Mouse (Mus musculus) midbrain, embryonic 14.5 days (tissue): ENCODE results near the gene Slc12a4. TPM values are rescaled to one million over a fixed set of nuclear protein-coding genes. Genes with fewer than 3 reads are reported as not detected.
"Not testable (repeated sequence)": the region's sequence is repeated elsewhere in the genome, so short reads cannot be mapped to it uniquely, and the experiment has no call there.

Experiments used
- ATAC-seq: fragments of 200-750 bp; cut with Nextera tagmentation; 2 replicates; pipeline ENCODE4 v1.8.0; 2017; ENCODE audit warnings: moderate number of reproducible peaks, moderate library complexity; ENCODE audit not compliant: low FRiP score, low TSS enrichment
- DNase-seq: peaks from one replicate; pipeline ENCODE4 v3.0.0-alpha.2; 2015
- H3K27ac ChIP-seq: fragments of 300-500 bp; sonication (generic); replicated peaks from 2 replicates; pipeline ENCODE4 v1.5.1; 2014; ENCODE audit warnings: mild to moderate bottlenecking, low read depth, low read length, moderate library complexity
- H3K27me3 ChIP-seq: fragments of 300-500 bp; sonication (generic); 2 replicates; pipeline ENCODE4 v1.6.1; 2014; ENCODE audit warnings: low read length, control low read depth, mixed read lengths; ENCODE audit not compliant: control insufficient read depth, insufficient read depth
- H3K36me3 ChIP-seq: fragments of 300-500 bp; sonication (generic); 2 replicates; pipeline ENCODE4 v1.6.1; 2014; ENCODE audit warnings: low read length, control low read depth; ENCODE audit not compliant: control insufficient read depth, insufficient read depth
- H3K4me1 ChIP-seq: fragments of 300-500 bp; sonication (generic); 2 replicates; pipeline ENCODE4 v1.6.1; 2014; ENCODE audit warnings: mild to moderate bottlenecking, antibody characterized with exemption, low read length, control low read depth; ENCODE audit not compliant: control insufficient read depth, insufficient read depth
- H3K4me2 ChIP-seq: fragments of 300-500 bp; sonication (generic); 2 replicates; pipeline ENCODE4 v1.6.1; 2014; ENCODE audit warnings: mild to moderate bottlenecking, low read length, moderate library complexity
- H3K4me3 ChIP-seq: fragments of 300-500 bp; sonication (generic); replicated peaks from 2 replicates; pipeline ENCODE4 v1.5.1; 2014; ENCODE audit warnings: low read depth, low read length
- H3K9ac ChIP-seq: fragments of 300-500 bp; sonication (generic); replicated peaks from 2 replicates; pipeline ENCODE4 v1.6.1; 2014; ENCODE audit warnings: mild to moderate bottlenecking, low read length, moderate library complexity
- H3K9me3 ChIP-seq: fragments of 300-500 bp; sonication (generic); 2 replicates; pipeline ENCODE4 v1.6.1; 2016; ENCODE audit warnings: low read length, control low read depth, mixed read lengths; ENCODE audit not compliant: control insufficient read depth
- WGBS: fragments of 180-500 bp; shearing (Covaris S2); extraction: QIAGEN DNeasy Blood & Tissue Kit; methylation state at CpG from one replicate; pipeline ENCODE4 v1.1.7; 2014; 5-methylcytosine and 5-hydroxymethylcytosine counted together
- polyA plus RNA-seq: library from polyadenylated mRNA; unstranded; fragments of >200 nt; fragmentation: Nextera tagmentation; extraction: Ambion mirVana; gene quantifications from 2 replicates; pipeline ENCODE4 v1.2.1, GENCODE M21; 2014

The Slc12a4 gene
- 3.7 and 5.2 TPM in 2 replicates for polyA plus RNA-seq

- DNase-seq = peak; percentile 69
- H3K27me3 ChIP-seq = peaks cover 27% of the 10 kb centered on the region
- H3K36me3 ChIP-seq = no peaks in the 10 kb centered on the region
- WGBS = 1% methylated on average over 47 of the region's 47 CpGs
- H3K4me1 ChIP-seq = 0 out of 2 replicates have a peak, but pooled peaks cover 5% of the 10 kb centered on the region
- peak within 1 kb of the TSS; percentile 54 for H3K4me2 ChIP-seq
- peak within 1 kb of the TSS; percentile 26 for H3K9ac ChIP-seq
- no peaks in the 10 kb centered on the region for H3K9me3 ChIP-seq
- no peak within 1 kb of the TSS for H3K27ac ChIP-seq
- peak; percentile 55 for ATAC-seq
- H3K4me3 ChIP-seq = peak within 1 kb of the TSS; percentile 37
Observed at GRCm38 (mm10) chr8:105965905-105966341, at the start of gene Slc12a4. Gene Slc12a4 (minus strand): TSS chr8:105966097.

GRCm38 (mm10) chr8:106012203-106012602 is 46.3 kb upstream of the Slc12a4 start:
- H3K27ac ChIP-seq, ATAC-seq, H3K9me3 ChIP-seq, H3K9ac ChIP-seq, DNase-seq, H3K27me3 ChIP-seq: not testable (repeated sequence)
- Histone ChIP-seq H3K4me1 (peaks cover 12% of the 10 kb centered on the region), H3K4me2 (peak overlapping the region; percentile 99), H3K4me3 (peak overlapping the region; percentile 96), H3K36me3 (peaks cover 16% of the 10 kb centered on the region)
- WGBS = 86% methylated on average over 8 of the region's 8 CpGs

- peak within 1 kb of the TSS; percentile 85 for H3K9ac ChIP-seq
- no peaks in the 10 kb centered on the region for H3K9me3 ChIP-seq
- ATAC-seq = peak; percentile 48; the same call in 1 of the 2 replicates
- 2% methylated on average over 6 of the region's 6 CpGs for WGBS
- peaks cover 10% of the 10 kb centered on the region for H3K36me3 ChIP-seq
- peak within 1 kb of the TSS; percentile 99 for H3K4me2 ChIP-seq
- H3K27me3 ChIP-seq = no peaks in the 10 kb centered on the region
- H3K27ac ChIP-seq = peak within 1 kb of the TSS; percentile 79
- H3K4me1 ChIP-seq = peaks cover 12% of the 10 kb centered on the region
- H3K4me3 ChIP-seq = peak within 1 kb of the TSS; percentile 96
- DNase-seq = no peak
Observed at GRCm38 (mm10) chr8:106011643-106011986, 45.7 kb upstream of the Slc12a4 start, which contains the start of gene Ddx28. Gene Ddx28 (minus strand): TSS chr8:106011882.

GRCm38 (mm10) chr8:106010748-106011642 is 45.1 kb upstream of the Slc12a4 start:
- H3K4me3 ChIP-seq = peak overlapping the region; percentile 96
- H3K36me3 ChIP-seq = peaks cover 6% of the 10 kb centered on the region
- DNase-seq (peak; percentile 98), ATAC-seq (peak; percentile 91)
- WGBS = 2% methylated on average over 74 of the region's 74 CpGs
- no peaks in the 10 kb centered on the region for H3K9me3 ChIP-seq
- no peaks in the 10 kb centered on the region for H3K27me3 ChIP-seq
- H3K27ac ChIP-seq = peak overlapping the region; percentile 79
- H3K4me2 ChIP-seq = peak overlapping the region; percentile 99
- peaks cover 12% of the 10 kb centered on the region for H3K4me1 ChIP-seq
- H3K9ac ChIP-seq = peak overlapping the region; percentile 85

GRCm38 (mm10) chr8:106007891-106008290 is 42.0 kb upstream of the Slc12a4 start:
- H3K4me3 ChIP-seq, H3K36me3 ChIP-seq, H3K27me3 ChIP-seq, H3K4me2 ChIP-seq, H3K9ac ChIP-seq, H3K27ac ChIP-seq, ATAC-seq, H3K9me3 ChIP-seq, DNase-seq: not testable (repeated sequence)
- 64% methylated on average over 3 of the region's 3 CpGs for WGBS
- H3K4me1 ChIP-seq = peaks cover 12% of the 10 kb centered on the region

- H3K4me2 ChIP-seq = no peak overlapping the region
- no peak overlapping the region for H3K27ac ChIP-seq
- DNase-seq = no peak
- 81% methylated on average over 3 of the region's 3 CpGs for WGBS
- no peaks in the 10 kb centered on the region for H3K9me3 ChIP-seq
- peaks cover 12% of the 10 kb centered on the region for H3K4me1 ChIP-seq
- H3K36me3 ChIP-seq = 0 out of 2 replicates have a peak, but pooled peaks cover 2% of the 10 kb centered on the region
- H3K9ac ChIP-seq = no peak overlapping the region
- ATAC-seq = no peak
- no peak overlapping the region for H3K4me3 ChIP-seq
- H3K27me3 ChIP-seq = no peaks in the 10 kb centered on the region
Observed at GRCm38 (mm10) chr8:106007135-106007534, 41.2 kb upstream of the Slc12a4 start.

GRCm38 (mm10) chr8:106006413-106006812 is 40.5 kb upstream of the Slc12a4 start:
- H3K27ac ChIP-seq = no peak overlapping the region
- DNase-seq = no peak
- H3K4me3 ChIP-seq = no peak overlapping the region
- no peaks in the 10 kb centered on the region for H3K9me3 ChIP-seq
- no peak overlapping the region for H3K4me2 ChIP-seq
- no peak for ATAC-seq
- WGBS = 86% methylated on average over 4 of the region's 4 CpGs
- H3K9ac ChIP-seq = no peak overlapping the region
- 0 out of 2 replicates have a peak, but pooled peaks cover 2% of the 10 kb centered on the region for H3K36me3 ChIP-seq
- H3K27me3 ChIP-seq = no peaks in the 10 kb centered on the region
- peaks cover 8% of the 10 kb centered on the region for H3K4me1 ChIP-seq

- 86% methylated on average over 4 of the region's 4 CpGs for WGBS
- H3K4me1 ChIP-seq = peaks cover 8% of the 10 kb centered on the region
- DNase-seq (no peak), ATAC-seq (no peak)
- H3K9me3 ChIP-seq = no peaks in the 10 kb centered on the region
- no peak within 1 kb of the TSS for H3K4me3 ChIP-seq
- H3K27ac ChIP-seq = no peak within 1 kb of the TSS
- no peaks in the 10 kb centered on the region for H3K27me3 ChIP-seq
- no peak within 1 kb of the TSS for H3K9ac ChIP-seq
- H3K36me3 ChIP-seq = 0 out of 2 replicates have a peak, but pooled peaks cover 2% of the 10 kb centered on the region
- no peak within 1 kb of the TSS for H3K4me2 ChIP-seq
Observed at GRCm38 (mm10) chr8:106005875-106006274, 40.0 kb upstream of the Slc12a4 start, which contains the start of gene Dpep2nb. Gene Dpep2nb (minus strand): TSS chr8:106005975.
